Mouse (Mus musculus) heart, postnatal 14 days (tissue): ENCODE results near the gene Hnrnpul1. TPM values are rescaled to one million over a fixed set of nuclear protein-coding genes. Genes with fewer than 3 reads are reported as not detected.
A peak's percentile ranks its signal among the peaks of the same experiment; 100 is the strongest.

Experiments
- DNase-seq, 2 experiments: peaks; one replicate each; pipeline ENCODE4 v3.0.0; 2021 to 2022
- intact Hi-C: fragments of 180-260 bp; cut with DNase I; formaldehyde crosslinking; loops from one replicate; pipeline ENCODE4 v1.15.1; 2025
- total RNA-seq, 2 experiments: library from RNA; stranded (reverse); gene quantifications; 2 replicates each; pipeline ENCODE4 v1.2.3; 2021

The Hnrnpul1 gene
- total RNA-seq, 2 experiments from 2014 or later, result 88.8 to 89.0 TPM

- DNase-seq, result peak in 1 of 2 experiments; percentile 58
- intact Hi-C loops, result no loop called here
Measured at GRCm38 (mm10) chr7:25703793-25704494, 50.6 kb downstream of the Hnrnpul1 start.

- no peak for DNase-seq
- intact Hi-C loops, result no loop called here
Measured at GRCm38 (mm10) chr7:25702350-25702749, 52.2 kb downstream of the Hnrnpul1 start.

GRCm38 (mm10) chr7:25700732-25701131, 53.8 kb downstream of the Hnrnpul1 start:
- intact Hi-C loops, result no loop called here
- DNase-seq, result no peak

- intact Hi-C loops, result no loop called here
- DNase-seq, result no peak
Measured at GRCm38 (mm10) chr7:25699851-25700250, 54.7 kb downstream of the Hnrnpul1 start.

GRCm38 (mm10) chr7:25694104-25694503, 60.5 kb downstream of the Hnrnpul1 start:
- intact Hi-C loops, result no loop called here
- DNase-seq, result no peak

- DNase-seq, result no peak
- intact Hi-C loops, result no loop called here
Measured at GRCm38 (mm10) chr7:25690051-25690450, 64.5 kb downstream of the Hnrnpul1 start.

- intact Hi-C loops, result loop anchor here (2.0 kb wide), 1 partner anchor 65 kb away; the partner anchor contains the start of gene Hnrnpul1
- no peak for DNase-seq
Measured at GRCm38 (mm10) chr7:25689603-25690021, 64.9 kb downstream of the Hnrnpul1 start.

GRCm38 (mm10) chr7:25688810-25689586, 65.6 kb downstream of the Hnrnpul1 start:
- intact Hi-C loops, result loop anchor here (1.0 to 2.0 kb wide), 2 partner anchors 19 to 66 kb away; partner anchors contain the start of gene Hnrnpul1

GRCm38 (mm10) chr7:25687811-25688401, 66.7 kb downstream of the Hnrnpul1 start:
- DNase-seq, result peak; percentile 77
- intact Hi-C loops, result loop anchor here (1.0 to 2.0 kb wide), 2 partner anchors 20 to 67 kb away; partner anchors contain the start of gene Hnrnpul1

More at GRCm38 (mm10) chr7:25688810-25689586, 65.6 kb downstream of the Hnrnpul1 start:
- DNase-seq, result peak; percentile 80 to 82

- peak; percentile 89 to 90 for DNase-seq
- intact Hi-C loops, result no loop called here
Measured at GRCm38 (mm10) chr7:25686680-25687531, 67.7 kb downstream of the Hnrnpul1 start, which contains the start of gene Tgfb1. Tgfb1 (plus strand) TSS chr7:25687002.

GRCm38 (mm10) chr7:25685926-25686470, 68.6 kb downstream of the Hnrnpul1 start:
- intact Hi-C loops, result no loop called here
- DNase-seq, result peak in 1 of 2 experiments; percentile 12

- intact Hi-C loops, result no loop called here
- DNase-seq, result no peak
Measured at GRCm38 (mm10) chr7:25684659-25685058, 69.9 kb downstream of the Hnrnpul1 start.

GRCm38 (mm10) chr7:25683474-25684180, 70.9 kb downstream of the Hnrnpul1 start:
- intact Hi-C loops, result no loop called here
- peak in 1 of 2 experiments; percentile 16 for DNase-seq

- DNase-seq, result no peak
- intact Hi-C loops, result no loop called here
Measured at GRCm38 (mm10) chr7:25681341-25682231, 73.0 kb downstream of the Hnrnpul1 start.

GRCm38 (mm10) chr7:25680514-25681258, 73.9 kb downstream of the Hnrnpul1 start, which contains the start of gene B9d2:
B9d2 (plus strand) TSS chr7:25680780.
- DNase-seq, result peak; percentile 96 to 97
- intact Hi-C loops, result no loop called here

GRCm38 (mm10) chr7:25679971-25680370, 74.6 kb downstream of the Hnrnpul1 start:
- intact Hi-C loops, result no loop called here
- DNase-seq, result peak in 1 of 2 experiments; percentile 19

- no peak for DNase-seq
- intact Hi-C loops, result no loop called here
Measured at GRCm38 (mm10) chr7:25677013-25677412, 77.5 kb downstream of the Hnrnpul1 start.
